Mouse (Mus musculus): Measurements from ENCODE around the gene Irf7.
A peak's percentile ranks its signal among the peaks of the same experiment; 100 is the strongest.

Gene Irf7

GRCm38 (mm10) chr7:141219558-141220099 is 46.7 kb downstream of the Irf7 start:
- no peak for DNase-seq

DNA sequence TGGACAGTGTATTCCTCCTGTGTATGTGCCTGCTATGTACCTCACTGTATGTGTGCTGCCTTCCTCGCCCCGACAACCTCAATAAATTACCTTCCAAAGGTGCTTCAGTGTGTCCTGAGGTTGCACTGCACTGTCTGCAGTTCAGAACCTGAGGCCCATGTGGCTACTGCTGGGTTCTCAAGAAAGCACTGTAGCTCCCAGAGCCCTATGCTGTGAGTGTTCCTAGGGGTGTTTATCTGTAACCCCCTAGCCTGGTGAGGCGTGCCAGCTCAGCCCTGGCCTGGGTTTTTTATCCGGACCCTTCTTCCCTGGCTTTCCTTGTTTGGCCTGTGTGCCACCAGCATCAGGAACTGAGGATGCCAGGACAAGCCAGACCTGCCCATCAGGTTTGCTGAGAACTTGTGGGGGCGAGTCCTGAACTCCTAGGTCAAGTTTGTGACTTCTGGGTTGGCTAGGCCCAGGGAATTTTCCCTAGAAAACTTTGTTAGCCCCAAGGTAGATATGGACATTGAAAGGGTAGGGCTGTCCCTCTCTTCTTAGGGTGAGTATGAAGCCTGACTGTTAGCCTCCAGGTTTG is 47.6 kb downstream of the Irf7 start:
- no peak for DNase-seq

DNA sequence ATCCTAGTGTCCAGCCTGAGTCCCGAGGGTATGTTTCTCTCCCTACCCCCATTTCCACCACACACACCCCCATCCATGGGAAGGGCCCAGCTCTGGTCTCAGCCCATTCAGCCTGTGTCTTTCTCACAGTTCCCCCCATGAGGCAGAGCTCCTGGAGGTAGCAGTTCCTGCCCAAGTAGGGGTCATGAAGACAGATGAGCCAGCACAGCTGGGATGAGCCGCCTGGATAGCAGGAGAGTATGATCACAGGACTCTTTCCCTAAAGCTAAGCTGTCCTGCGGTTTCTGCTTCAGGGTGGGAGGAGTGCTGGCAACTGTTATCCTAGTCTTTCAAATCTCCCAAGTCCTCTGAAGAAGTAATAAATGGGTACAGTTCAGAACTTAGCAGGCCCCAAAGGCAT is 48.1 kb downstream of the Irf7 start:
- DNase-seq = no peak

GRCm38 (mm10) chr7:141217343-141218013 is 48.8 kb downstream of the Irf7 start:
- no peak for DNase-seq

- DNase-seq = no peak
These were observed 49.4 kb downstream of the Irf7 start for GRCm38 (mm10) chr7:141216894-141217293.

DNA sequence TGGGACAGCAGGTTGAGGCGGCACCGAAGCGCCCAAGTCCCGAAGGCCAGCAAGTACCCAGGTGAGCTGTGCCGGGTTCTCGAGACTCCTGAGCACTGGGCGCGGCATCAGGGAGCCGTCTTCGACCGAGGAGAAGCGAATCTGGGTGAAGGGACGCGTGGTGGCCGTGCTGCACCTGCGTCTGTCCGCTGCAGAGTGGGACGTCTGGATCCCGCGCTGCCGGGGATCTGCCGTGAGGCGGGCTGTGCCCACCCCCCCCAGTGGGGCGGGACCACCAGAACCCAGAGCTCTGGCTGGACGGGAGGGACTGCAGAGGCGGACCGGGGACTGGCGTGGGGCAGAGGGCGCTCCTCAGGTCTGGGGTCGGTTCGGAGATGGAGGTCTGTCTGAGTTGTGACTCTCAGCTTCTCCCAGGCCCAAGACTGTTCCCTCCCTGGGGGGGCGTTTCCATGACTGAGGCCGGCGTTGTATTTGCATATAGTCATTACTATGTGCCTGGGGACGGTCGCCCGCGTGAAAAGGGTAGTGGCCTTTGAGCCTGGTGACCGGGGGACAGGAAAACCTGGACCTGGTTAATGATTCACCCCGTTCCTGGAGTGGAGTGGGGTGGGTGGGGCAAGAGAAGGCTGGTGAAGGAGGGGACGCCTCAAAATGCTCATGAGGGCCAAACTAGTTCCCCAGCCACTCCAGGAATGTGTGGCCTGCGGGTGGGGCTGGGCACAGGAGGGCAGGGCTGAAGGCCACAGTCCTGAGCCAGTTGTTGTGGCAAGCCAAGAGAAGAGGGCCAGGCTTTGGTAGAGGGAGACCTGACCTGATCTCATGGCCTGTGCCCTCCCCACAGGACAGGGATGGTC is 50.2 kb downstream of the Irf7 start:
- no peak for DNase-seq

DNA sequence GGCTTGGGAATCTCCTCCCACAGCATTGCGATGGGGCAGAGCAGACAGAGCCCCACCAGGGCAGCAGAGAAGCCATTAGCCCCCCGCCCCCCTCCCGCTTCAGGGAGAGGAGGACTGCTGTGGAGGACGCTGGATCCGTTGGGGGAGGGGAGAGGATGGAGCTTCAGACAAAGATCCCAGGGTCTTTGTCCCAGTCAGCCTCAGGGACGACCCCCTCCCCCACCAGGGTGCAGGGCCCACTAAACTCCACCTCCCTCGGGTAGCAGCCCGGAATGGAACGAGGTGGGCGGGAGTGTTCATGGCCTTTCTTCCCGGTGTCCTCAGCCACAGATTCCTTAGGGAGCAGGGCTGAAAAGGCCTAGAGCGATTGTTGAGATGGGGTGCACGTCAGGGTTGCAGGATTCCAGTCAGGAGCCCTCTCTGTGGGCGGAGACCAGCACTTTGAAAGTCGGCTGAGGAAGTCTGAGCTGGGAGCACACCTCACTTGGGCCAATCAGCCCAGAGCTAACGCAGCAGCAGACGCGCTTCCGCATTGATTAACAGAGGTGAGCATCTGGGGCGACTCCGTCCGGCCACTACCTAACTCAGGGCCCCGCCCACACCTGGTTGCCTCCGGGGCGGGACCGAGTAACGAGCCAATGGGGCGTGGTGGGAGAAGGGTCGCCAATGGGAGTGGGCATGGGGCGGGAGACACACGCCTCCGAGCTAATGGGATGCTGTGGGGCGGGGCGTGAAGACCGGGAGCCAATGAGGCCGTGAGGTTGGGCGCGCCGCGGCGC is 51.0 kb downstream of the Irf7 start, which contains the start of gene Rassf7:
TSS of gene Rassf7 (plus strand) at position 760 of the 779 bp plus-strand sequence.
- peak; percentile 96 to 98 for DNase-seq

- DNase-seq = no peak
These were observed 52.0 kb downstream of the Irf7 start for GRCm38 (mm10) chr7:141214310-141214709.

- no peak for DNase-seq
These were observed 52.6 kb downstream of the Irf7 start, which contains the start of gene Lmntd2 for GRCm38 (mm10) chr7:141213605-141214235. Gene Lmntd2, minus strand, starts transcription at chr7:141214080.

- no peak for DNase-seq
These were observed 53.1 kb downstream of the Irf7 start for GRCm38 (mm10) chr7:141213133-141213532.

Data from thymus, postnatal 36 days (tissue).